Mouse (Mus musculus) heart, embryonic 15.5 days (tissue): Measurements from ENCODE around the gene Chchd4. TPM values are rescaled to one million over a fixed set of nuclear protein-coding genes. Genes with fewer than 3 reads are reported as not detected.

Experiments
- ATAC-seq: fragments of 200-750 bp; cut with Nextera tagmentation; replicated peaks from 2 replicates; pipeline ENCODE4 v1.8.0; 2017; ENCODE audit warnings: low read depth, moderate TSS enrichment; ENCODE audit not compliant: insufficient number of reproducible peaks, insufficient read depth, low FRiP score
- H3K27ac ChIP-seq: fragments of 300-500 bp; sonication (generic); 2 replicates; pipeline ENCODE4 v1.5.1; 2015; ENCODE audit warnings: mild to moderate bottlenecking, inconsistent platforms
- H3K27me3 ChIP-seq: fragments of 300-500 bp; sonication (generic); 2 replicates; pipeline ENCODE4 v1.6.1; 2015; ENCODE audit warnings: inconsistent platforms
- H3K36me3 ChIP-seq: fragments of 300-500 bp; sonication (generic); 2 replicates; pipeline ENCODE4 v1.6.1; 2015; ENCODE audit warnings: mild to moderate bottlenecking, inconsistent platforms
- H3K4me1 ChIP-seq: fragments of 300-500 bp; sonication (generic); replicated peaks from 2 replicates; pipeline ENCODE4 v1.6.1; 2015; ENCODE audit warnings: inconsistent platforms
- H3K4me2 ChIP-seq: fragments of 300-500 bp; sonication (generic); 2 replicates; pipeline ENCODE4 v1.6.1; 2015; ENCODE audit warnings: inconsistent platforms, mild to moderate bottlenecking, moderate library complexity
- H3K4me3 ChIP-seq: fragments of 300-500 bp; sonication (generic); 2 replicates; pipeline ENCODE4 v1.5.1; 2015; ENCODE audit warnings: mild to moderate bottlenecking, inconsistent platforms
- H3K9ac ChIP-seq: fragments of 300-500 bp; sonication (generic); 2 replicates; pipeline ENCODE4 v1.6.1; 2015; ENCODE audit warnings: mild to moderate bottlenecking, inconsistent platforms
- H3K9me3 ChIP-seq: fragments of 300-500 bp; sonication (generic); replicated peaks from 2 replicates; pipeline ENCODE4 v1.6.1; 2016; ENCODE audit warnings: inconsistent platforms
- WGBS: fragments of 180-500 bp; shearing (Covaris S2); methylation state at CpG from one replicate; pipeline ENCODE4 v1.1.7; 2015; ENCODE audit warnings: mixed read lengths; 5-methylcytosine and 5-hydroxymethylcytosine counted together
- polyA plus RNA-seq: library from polyadenylated mRNA; unstranded; fragments of >200 nt; fragmentation: Nextera tagmentation; extraction: Ambion mirVana; gene quantifications from 2 replicates; pipeline ENCODE4 v1.2.1, GENCODE M21; 2015

Chchd4 gene
- polyA plus RNA-seq, 1 experiment from 2014 or later, result 29.0 TPM

DNA sequence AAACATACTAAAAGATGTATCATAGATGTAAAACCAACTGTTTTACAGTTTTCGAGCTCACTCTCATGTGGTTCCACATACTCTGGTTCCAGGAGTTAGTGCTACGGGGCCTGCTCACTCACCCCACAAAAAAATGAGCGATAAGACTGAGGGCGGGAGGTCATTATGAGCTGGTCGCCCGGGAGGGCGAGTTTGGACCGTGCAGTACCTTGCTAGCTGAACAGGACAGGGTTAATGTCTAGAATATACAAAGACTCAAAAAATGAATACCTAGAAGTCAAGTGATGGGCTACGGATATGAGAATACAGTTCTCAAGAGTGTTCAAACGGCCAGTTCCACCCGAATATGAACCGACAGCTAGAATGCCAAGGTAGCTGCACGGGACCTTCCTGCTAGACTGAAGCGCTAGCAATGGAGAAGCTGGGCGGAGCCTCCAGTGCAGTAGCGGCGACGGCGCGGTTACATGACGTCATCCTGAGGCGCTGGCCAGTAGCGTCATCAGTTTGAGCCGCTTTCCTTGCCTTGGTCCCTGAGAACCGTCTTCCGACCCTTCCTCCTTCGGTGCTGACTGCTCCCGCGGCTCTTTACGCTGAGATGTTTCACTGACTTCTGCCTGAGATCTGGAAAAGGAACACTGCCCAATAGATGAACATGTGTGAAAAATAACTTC lies 32.7 kb downstream of the Chchd4 start:
- peak overlapping the region; percentile 61; the same call in 1 of the 2 replicates for H3K27ac ChIP-seq
- peak overlapping the region; percentile 92 for H3K4me2 ChIP-seq
- H3K4me3 ChIP-seq, result peak overlapping the region; percentile 68
- WGBS, result 2% methylated on average over 30 of the region's 30 CpGs
- peak; percentile 89 for ATAC-seq
- H3K36me3 ChIP-seq, result no peaks in the 10 kb centered on the region
- H3K9ac ChIP-seq, result peak overlapping the region; percentile 67
- peaks cover 8% of the 10 kb centered on the region for H3K4me1 ChIP-seq
- H3K9me3 ChIP-seq, result no peaks in the 10 kb centered on the region
- H3K27me3 ChIP-seq, result peaks cover 22% of the 10 kb centered on the region

DNA sequence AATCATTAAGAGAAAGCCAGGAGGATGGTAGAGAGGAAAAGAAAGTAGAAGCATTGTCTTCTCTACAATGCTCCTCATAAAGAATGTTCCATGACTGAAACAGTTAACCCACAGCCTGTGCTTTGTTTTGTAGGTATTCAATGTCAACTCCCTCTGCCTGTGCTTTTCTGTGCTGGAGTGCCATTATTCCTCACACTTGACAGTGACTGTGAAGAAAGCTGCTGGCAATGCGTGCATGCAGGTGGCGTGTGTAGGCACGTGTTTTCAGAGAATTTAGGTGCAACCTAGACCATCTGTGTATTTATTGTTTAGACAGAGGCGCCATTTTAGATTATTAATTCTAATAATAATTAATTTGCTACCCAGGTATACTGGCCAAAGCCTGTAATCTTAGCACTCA lies 49.2 kb downstream of the Chchd4 start:
- H3K36me3 ChIP-seq, result no peaks in the 10 kb centered on the region
- no peak overlapping the region for H3K27ac ChIP-seq
- peaks cover 25% of the 10 kb centered on the region for H3K27me3 ChIP-seq
- no peak overlapping the region for H3K4me3 ChIP-seq
- H3K4me1 ChIP-seq, result no peaks in the 10 kb centered on the region
- no peaks in the 10 kb centered on the region for H3K9me3 ChIP-seq
- no peak for ATAC-seq
- no peak overlapping the region for H3K9ac ChIP-seq
- 71% methylated on average over 4 of the region's 4 CpGs for WGBS
- no peak overlapping the region for H3K4me2 ChIP-seq

DNA sequence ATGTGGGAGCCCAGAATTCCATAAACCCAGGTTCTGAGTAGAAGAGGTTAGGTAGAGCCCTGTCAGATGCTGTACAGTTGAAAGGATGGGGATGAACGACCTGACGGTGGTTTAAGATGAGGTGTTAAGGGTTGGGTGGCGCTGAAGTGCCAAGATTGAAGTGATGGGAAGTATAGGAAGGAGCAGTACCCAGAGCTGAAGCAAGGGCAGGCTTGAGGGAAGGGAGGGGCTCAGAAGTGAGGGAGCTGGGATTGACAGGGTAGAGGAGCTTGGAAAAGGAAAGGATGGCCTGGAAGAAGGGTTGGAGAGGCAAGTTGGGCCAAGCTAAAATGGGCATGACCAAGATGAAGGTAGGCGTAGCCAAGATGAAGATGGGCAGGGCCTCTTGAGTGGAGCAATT lies 51.7 kb downstream of the Chchd4 start:
- Histone ChIP-seq H3K36me3 (no peaks in the 10 kb centered on the region), H3K4me1 (no peaks in the 10 kb centered on the region), H3K27ac (no peak overlapping the region), H3K27me3 (peaks cover 46% of the 10 kb centered on the region), H3K4me2 (no peak overlapping the region), H3K9ac (no peak overlapping the region), H3K4me3 (no peak overlapping the region), H3K9me3 (no peaks in the 10 kb centered on the region)
- no peak for ATAC-seq
- WGBS, result 63% methylated on average over 4 of the region's 4 CpGs

DNA sequence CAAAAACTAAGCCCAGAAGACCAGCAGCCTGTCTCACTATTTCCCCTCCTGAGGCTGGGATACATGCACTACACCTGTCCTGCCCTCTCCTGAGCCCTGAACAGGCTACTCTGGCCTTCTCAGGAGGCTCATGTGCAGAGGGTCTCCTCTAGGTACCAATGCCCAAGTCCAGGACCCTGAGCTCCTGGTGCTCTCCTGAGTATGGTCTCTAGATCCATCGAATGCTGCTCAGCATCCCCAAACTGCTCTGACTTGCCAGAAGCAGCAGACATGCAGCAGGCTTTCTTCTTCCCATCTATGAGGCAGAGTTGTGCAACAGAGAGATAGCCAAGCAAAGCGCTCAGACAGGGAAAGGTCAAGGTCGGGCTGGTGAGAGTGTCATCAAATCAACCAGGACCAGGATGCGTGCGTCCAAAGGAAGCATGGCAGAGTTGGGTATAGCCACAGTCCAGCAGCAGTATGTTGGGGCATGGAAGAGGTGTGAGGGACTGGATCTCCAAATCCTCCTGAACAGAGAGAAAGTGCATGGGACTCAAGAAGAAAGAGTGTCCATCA lies 56.0 kb downstream of the Chchd4 start:
- no peaks in the 10 kb centered on the region for H3K4me1 ChIP-seq
- no peak overlapping the region for H3K4me2 ChIP-seq
- 63% methylated on average over 5 of the region's 5 CpGs for WGBS
- H3K9me3 ChIP-seq, result no peaks in the 10 kb centered on the region
- H3K27ac ChIP-seq, result no peak overlapping the region
- no peak overlapping the region for H3K4me3 ChIP-seq
- no peak for ATAC-seq
- no peaks in the 10 kb centered on the region for H3K36me3 ChIP-seq
- peaks cover 79% of the 10 kb centered on the region for H3K27me3 ChIP-seq
- no peak overlapping the region for H3K9ac ChIP-seq

DNA sequence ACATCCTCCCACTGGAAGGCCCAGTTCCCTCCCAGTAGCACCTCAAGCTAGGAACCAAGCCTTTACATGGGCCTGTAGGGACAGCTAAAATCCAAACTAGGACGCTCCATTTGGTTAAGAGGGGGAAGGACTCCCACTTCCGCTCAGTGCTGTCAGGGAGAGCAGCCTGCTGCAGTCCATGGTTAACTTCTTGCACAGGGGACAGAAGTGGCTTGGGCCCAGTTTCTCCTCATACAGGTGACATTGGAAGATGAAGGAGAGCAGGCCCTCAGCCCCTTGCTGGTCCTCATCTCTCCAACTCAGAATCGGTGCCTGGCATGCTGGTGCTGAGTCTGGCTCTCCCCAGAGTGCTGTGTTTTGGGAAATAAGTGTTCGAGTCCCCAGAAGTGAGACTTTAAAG lies 57.2 kb downstream of the Chchd4 start:
- peaks cover 5% of the 10 kb centered on the region for H3K4me1 ChIP-seq
- no peaks in the 10 kb centered on the region for H3K9me3 ChIP-seq
- no peak for ATAC-seq
- no peak overlapping the region for H3K9ac ChIP-seq
- no peak overlapping the region for H3K27ac ChIP-seq
- peaks cover 82% of the 10 kb centered on the region for H3K27me3 ChIP-seq
- H3K36me3 ChIP-seq, result no peaks in the 10 kb centered on the region
- no peak overlapping the region for H3K4me2 ChIP-seq
- WGBS, result 69% methylated on average over 4 of the region's 4 CpGs
- no peak overlapping the region for H3K4me3 ChIP-seq

DNA sequence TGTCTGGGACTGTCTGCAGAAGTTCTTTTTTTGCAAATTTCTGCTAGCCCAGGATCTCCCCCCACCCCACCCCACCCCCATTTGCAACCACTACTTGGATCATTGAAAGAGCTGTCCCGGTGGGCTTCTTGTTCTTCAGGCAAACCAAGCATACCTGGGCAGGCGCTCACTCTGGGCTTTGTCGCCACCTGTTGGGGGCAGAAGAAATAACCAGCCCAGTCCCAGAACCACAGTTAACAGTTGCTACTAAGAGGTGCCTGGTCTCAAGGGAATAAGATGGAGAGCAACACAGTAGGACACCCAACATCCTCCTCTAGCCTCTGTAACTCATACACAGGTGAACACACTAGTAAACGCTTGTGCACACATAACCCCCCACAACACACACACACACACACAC lies 58.5 kb downstream of the Chchd4 start:
- ATAC-seq, result no peak
- WGBS, result 3% methylated on average over 4 of the region's 4 CpGs
- peaks cover 88% of the 10 kb centered on the region for H3K27me3 ChIP-seq

More for the DNA sequence above, 58.5 kb downstream of the Chchd4 start:
- no peaks in the 10 kb centered on the region for H3K36me3 ChIP-seq
- H3K9ac ChIP-seq, result no peak overlapping the region
- H3K9me3 ChIP-seq, result no peaks in the 10 kb centered on the region
- no peak overlapping the region for H3K4me3 ChIP-seq
- peaks cover 15% of the 10 kb centered on the region for H3K4me1 ChIP-seq
- no peak overlapping the region for H3K27ac ChIP-seq
- H3K4me2 ChIP-seq, result no peak overlapping the region

Other genes with a start within 250 kb of the Chchd4 start
- gene Wnt7a, start 62.2 kb downstream of the Chchd4 start, polyA plus RNA-seq, result 0.04 and 0.77 TPM in 2 replicates
- gene Tmem43, start 157 bp upstream of the Chchd4 start, polyA plus RNA-seq, result 24.8 and 33.4 TPM in 2 replicates
- 10.5 and 13.1 TPM in 2 replicates for gene Xpc, start 42.3 kb upstream of the Chchd4 start, polyA plus RNA-seq
- gene Lsm3, start 42.4 kb upstream of the Chchd4 start, polyA plus RNA-seq, result 155 and 161 TPM in 2 replicates
- 72.5 and 74.9 TPM in 2 replicates for gene Slc6a6, start 210.5 kb upstream of the Chchd4 start, polyA plus RNA-seq